Mouse (Mus musculus) midbrain, embryonic 13.5 days (tissue): ENCODE data around the gene Cox17. TPM values are rescaled to one million over a fixed set of nuclear protein-coding genes. Genes with fewer than 3 reads are reported as not detected.

Experiments
- ATAC-seq: fragments of 200-750 bp; cut with Nextera tagmentation; 2 replicates; pipeline ENCODE4 v1.8.0; 2017; ENCODE audit warnings: mild to moderate bottlenecking, moderate TSS enrichment, moderate library complexity
- H3K27ac ChIP-seq: fragments of 300-500 bp; sonication (generic); 2 replicates; pipeline ENCODE4 v1.5.1; 2015; ENCODE audit warnings: inconsistent platforms, mild to moderate bottlenecking, moderate library complexity
- H3K27me3 ChIP-seq: fragments of 300-500 bp; sonication (generic); 2 replicates; pipeline ENCODE4 v1.6.1; 2015; ENCODE audit warnings: mild to moderate bottlenecking, inconsistent platforms
- H3K36me3 ChIP-seq: fragments of 300-500 bp; sonication (generic); 2 replicates; pipeline ENCODE4 v1.6.1; 2015; ENCODE audit warnings: mild to moderate bottlenecking, inconsistent platforms
- H3K4me1 ChIP-seq: fragments of 300-500 bp; sonication (generic); replicated peaks from 2 replicates; pipeline ENCODE4 v1.6.1; 2015; ENCODE audit warnings: inconsistent platforms
- H3K4me2 ChIP-seq: fragments of 300-500 bp; sonication (generic); replicated peaks from 2 replicates; pipeline ENCODE4 v1.6.1; 2015; ENCODE audit warnings: moderate library complexity, mild to moderate bottlenecking, inconsistent platforms
- H3K4me3 ChIP-seq: fragments of 300-500 bp; sonication (generic); replicated peaks from 2 replicates; pipeline ENCODE4 v1.5.1; 2015; ENCODE audit warnings: mild to moderate bottlenecking, inconsistent platforms
- H3K9ac ChIP-seq: fragments of 300-500 bp; sonication (generic); replicated peaks from 2 replicates; pipeline ENCODE4 v1.6.1; 2015; ENCODE audit warnings: mild to moderate bottlenecking, inconsistent platforms
- H3K9me3 ChIP-seq: fragments of 300-500 bp; sonication (generic); 2 replicates; pipeline ENCODE4 v1.6.1; 2016; ENCODE audit warnings: mild to moderate bottlenecking, inconsistent platforms
- WGBS: fragments of 180-500 bp; shearing (Covaris S2); methylation state at CpG from one replicate; pipeline ENCODE4 v1.1.7; 2015; 5-methylcytosine and 5-hydroxymethylcytosine counted together
- polyA plus RNA-seq: library from polyadenylated mRNA; unstranded; fragments of >200 nt; fragmentation: Nextera tagmentation; extraction: Ambion mirVana; gene quantifications from 2 replicates; pipeline ENCODE4 v1.2.1, GENCODE M21; 2015

The Cox17 gene
- polyA plus RNA-seq, 1 experiment from 2014 or later, result 108 TPM

DNA sequence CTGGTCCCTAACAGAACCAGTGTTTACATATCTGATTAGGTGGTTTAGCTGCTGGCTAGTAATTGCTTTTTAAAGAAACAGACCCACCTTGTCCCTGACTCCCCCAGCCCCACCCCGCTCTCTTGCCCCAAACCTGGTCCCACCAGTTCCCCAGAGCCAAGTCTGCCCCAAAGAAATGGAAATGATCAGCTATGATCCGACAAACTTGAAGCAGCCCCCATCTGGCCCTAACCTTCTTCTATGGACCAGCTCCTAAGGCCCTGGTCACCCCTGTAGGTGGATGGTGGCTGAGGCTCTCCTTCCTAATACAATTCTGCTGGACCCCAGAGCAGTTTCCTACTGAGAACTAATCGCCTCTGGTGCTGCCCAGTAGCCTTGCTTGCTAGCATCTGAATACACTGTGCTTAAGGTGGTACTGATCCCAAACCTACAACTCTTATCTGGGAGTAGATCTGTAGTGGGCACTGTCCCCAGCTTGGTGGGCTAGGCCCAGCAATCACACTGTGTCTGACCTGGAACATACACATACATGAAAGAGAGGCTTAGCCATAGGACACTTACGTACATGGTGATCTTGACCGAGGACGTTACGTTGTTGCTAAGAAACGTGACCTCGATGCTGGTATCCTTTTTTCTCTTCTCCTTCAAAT lies 53.6 kb downstream of the Cox17 start:
- Histone ChIP-seq H3K4me3 (peak overlapping the region; percentile 31; the same call in 1 of the 2 replicates), H3K9me3 (no peaks in the 10 kb centered on the region), H3K36me3 (no peaks in the 10 kb centered on the region), H3K27me3 (no peaks in the 10 kb centered on the region), H3K27ac (peak overlapping the region; percentile 80), H3K9ac (peak overlapping the region; percentile 63; the same call in 1 of the 2 replicates), H3K4me1 (peaks cover 16% of the 10 kb centered on the region), H3K4me2 (peak overlapping the region; percentile 56)
- 72% methylated on average over 9 of the region's 9 CpGs for WGBS
- ATAC-seq, result peak; percentile 49

- H3K27ac ChIP-seq, result no peak overlapping the region
- H3K36me3 ChIP-seq, result no peaks in the 10 kb centered on the region
- H3K9ac ChIP-seq, result no peak overlapping the region
- H3K9me3 ChIP-seq, result no peaks in the 10 kb centered on the region
- H3K4me2 ChIP-seq, result no peak overlapping the region
- H3K27me3 ChIP-seq, result no peaks in the 10 kb centered on the region
- H3K4me1 ChIP-seq, result peaks cover 16% of the 10 kb centered on the region
- ATAC-seq, result no peak
- 77% methylated on average over 6 of the region's 6 CpGs for WGBS
- H3K4me3 ChIP-seq, result no peak overlapping the region
These were observed 54.7 kb downstream of the Cox17 start for GRCm38 (mm10) chr16:38401468-38401867.

Other genes with a start within 250 kb of the Cox17 start
- gene Nr1i2, start 52.2 kb upstream of the Cox17 start, polyA plus RNA-seq, result not detected in 2 replicates
- 0.88 and 0.98 TPM in 2 replicates for gene Maats1, start 4.8 kb upstream of the Cox17 start, polyA plus RNA-seq
- not detected in 2 replicates for gene Gm21987, start within 50 bp of the Cox17 start, polyA plus RNA-seq
- 0.26 and 0.51 TPM in 2 replicates for gene Popdc2, start 15.2 kb downstream of the Cox17 start, polyA plus RNA-seq
- 0.26 and 0.55 TPM in 2 replicates for gene Pla1a, start 86.2 kb downstream of the Cox17 start, polyA plus RNA-seq
- gene Adprh, start 105.7 kb downstream of the Cox17 start, polyA plus RNA-seq, result 156 and 157 TPM in 2 replicates
- 0.54 and 0.69 TPM in 2 replicates for gene Cd80, start 108.6 kb downstream of the Cox17 start, polyA plus RNA-seq
- 41.3 and 42.5 TPM in 2 replicates for gene Timmdc1, start 175.7 kb downstream of the Cox17 start, polyA plus RNA-seq
- 65.3 and 66.4 TPM in 2 replicates for gene Poglut1, start 203.3 kb downstream of the Cox17 start, polyA plus RNA-seq
- gene Tmem39a, start 211.7 kb downstream of the Cox17 start, polyA plus RNA-seq, result 40.6 and 47.1 TPM in 2 replicates